Mouse (Mus musculus) adrenal gland, adult 8-10 months (tissue): ENCODE data around the gene Pkd2l1. TPM values are rescaled to one million over a fixed set of nuclear protein-coding genes. Genes with fewer than 3 reads are reported as not detected.
A peak's percentile ranks its signal among the peaks of the same experiment; 100 is the strongest.

Experiments used
- DNase-seq: peaks from one replicate; pipeline ENCODE4 v3.0.0; 2022
- total RNA-seq, 4 experiments: library from RNA; stranded (reverse); gene quantifications; 2 replicates each; pipeline ENCODE4 v1.2.4; 2022

The Pkd2l1 gene
- total RNA-seq, 4 experiments from 2014 or later = not detected

GRCm38 (mm10) chr19:44106831-44107660, 85.2 kb downstream of the Pkd2l1 start, which contains the start of gene Chuk:
Gene Chuk (minus strand): TSS chr19:44107480.
- peak; percentile 93 for DNase-seq

- no peak for DNase-seq
Measured at GRCm38 (mm10) chr19:44104393-44104792, 87.8 kb downstream of the Pkd2l1 start.

- no peak for DNase-seq
Measured at GRCm38 (mm10) chr19:44103001-44103400, 89.2 kb downstream of the Pkd2l1 start.

- no peak for DNase-seq
Measured at GRCm38 (mm10) chr19:44100840-44101239, 91.4 kb downstream of the Pkd2l1 start.

Other genes starting within 250 kb of the Pkd2l1 start
- under 1 TPM in 1 of 4 experiments, not detected in 3; 0.12 TPM for gene Cpn1, start 205.9 kb downstream of the Pkd2l1 start, total RNA-seq
- 1 to 10 TPM in 3 of 4 experiments, under 1 TPM in 1; 0.30 to 2.2 (median 1.0) TPM for gene Cyp2c23, start 163.2 kb downstream of the Pkd2l1 start, total RNA-seq
- 10 to 100 TPM; 18.5 to 34.0 (median 26.5) TPM for gene Erlin1, start 122.7 kb downstream of the Pkd2l1 start, total RNA-seq
- gene Chuk, start 85.0 kb downstream of the Pkd2l1 start, total RNA-seq = 100 to 1,000 TPM in 2 of 4 experiments, 10 to 100 TPM in 2; 74.5 to 111 (median 93.4) TPM
- gene Cwf19l1, start 56.6 kb downstream of the Pkd2l1 start, total RNA-seq = 10 to 100 TPM; 24.0 to 35.8 (median 30.0) TPM
- gene Bloc1s2, start 46.0 kb downstream of the Pkd2l1 start, total RNA-seq = 10 to 100 TPM; 35.7 to 40.9 (median 39.5) TPM
- under 1 TPM in 3 of 4 experiments, not detected in 1; 0.06 to 0.31 (median 0.12) TPM for gene Scd3, start 10.8 kb upstream of the Pkd2l1 start, total RNA-seq
- gene Scd2, start 101.2 kb upstream of the Pkd2l1 start, total RNA-seq = 1,000 to 10,000 TPM in 3 of 4 experiments, 100 to 1,000 TPM in 1; 965 to 1,225 (median 1,109) TPM
- 1 to 10 TPM; 4.5 to 7.6 (median 6.6) TPM for gene Scd4, start 140.7 kb upstream of the Pkd2l1 start, total RNA-seq
- gene Scd1, start 215.4 kb upstream of the Pkd2l1 start, total RNA-seq = 1,000 to 10,000 TPM in 1 of 4 experiments, 100 to 1,000 TPM in 3; 370 to 1,578 (median 696) TPM